Mouse (Mus musculus): ENCODE measurements around the gene Zdhhc13. TPM values are rescaled to one million over a fixed set of nuclear protein-coding genes. Genes with fewer than 3 reads are reported as not detected.
A peak's percentile ranks its signal among the peaks of the same experiment; 100 is the strongest.

Zdhhc13 gene
- polyA plus RNA-seq (2016; fragmentation: Nextera tagmentation; extraction: Ambion mirVana), result 30.4 and 31.2 TPM in 2 replicates

DNA sequence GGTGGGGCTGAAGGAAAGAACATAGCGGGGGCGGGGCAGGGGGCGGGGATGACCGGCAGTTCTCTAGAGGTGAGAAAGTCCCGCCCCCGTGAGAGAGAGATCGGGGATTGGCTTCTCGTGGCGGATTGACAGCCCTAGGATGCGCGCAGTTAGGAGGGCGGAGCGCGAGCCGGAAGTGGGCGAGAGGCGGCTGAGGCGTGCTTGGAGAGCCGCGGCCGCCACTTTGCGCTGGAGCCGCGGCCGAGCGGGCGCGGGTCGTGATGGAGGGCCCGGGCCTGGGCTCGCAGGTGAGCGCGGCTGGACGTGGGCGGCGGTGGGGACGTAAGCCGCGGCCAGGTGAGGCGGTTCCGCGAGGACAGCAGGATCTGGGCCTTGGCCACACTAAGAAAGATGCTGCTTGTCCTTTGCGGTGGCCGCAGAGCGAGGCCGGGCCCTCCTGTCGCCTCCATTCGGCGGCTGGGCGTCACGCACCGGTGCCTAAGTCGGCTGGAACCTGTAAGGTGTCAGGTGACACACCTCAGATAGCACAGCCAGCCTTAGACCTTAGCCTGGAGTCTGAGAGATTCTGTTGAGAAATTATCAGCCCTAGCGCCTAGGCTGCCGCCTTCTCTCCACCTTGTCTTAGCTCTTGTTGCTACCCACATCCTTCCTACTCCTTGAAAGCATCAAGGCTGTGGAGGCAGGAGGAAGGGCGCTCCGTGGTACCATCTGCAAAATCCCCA is at the start of gene Zdhhc13:
Gene Zdhhc13, plus strand, starts transcription at position 153 of the 722 bp plus-strand sequence.
- Histone ChIP-seq H3K27me3 (no peaks in the 10 kb centered on the region), H3K9me3 (no peaks in the 10 kb centered on the region), H3K4me3 (peak within 1 kb of the TSS; percentile 86), H3K4me1 (peaks cover 8% of the 10 kb centered on the region; the same call in 1 of the 2 replicates), H3K27ac (peak within 1 kb of the TSS; percentile 82), H3K36me3 (no peaks in the 10 kb centered on the region), H3K9ac (peak within 1 kb of the TSS; percentile 87), H3K4me2 (replicated peaks) (peak within 1 kb of the TSS; percentile 73)
- WGBS, result 0% methylated on average over 57 of the region's 57 CpGs
- ATAC-seq (ENCODE audit: insufficient number of reproducible peaks, insufficient read depth, low FRiP score, low TSS enrichment), result peak; percentile 99

DNA sequence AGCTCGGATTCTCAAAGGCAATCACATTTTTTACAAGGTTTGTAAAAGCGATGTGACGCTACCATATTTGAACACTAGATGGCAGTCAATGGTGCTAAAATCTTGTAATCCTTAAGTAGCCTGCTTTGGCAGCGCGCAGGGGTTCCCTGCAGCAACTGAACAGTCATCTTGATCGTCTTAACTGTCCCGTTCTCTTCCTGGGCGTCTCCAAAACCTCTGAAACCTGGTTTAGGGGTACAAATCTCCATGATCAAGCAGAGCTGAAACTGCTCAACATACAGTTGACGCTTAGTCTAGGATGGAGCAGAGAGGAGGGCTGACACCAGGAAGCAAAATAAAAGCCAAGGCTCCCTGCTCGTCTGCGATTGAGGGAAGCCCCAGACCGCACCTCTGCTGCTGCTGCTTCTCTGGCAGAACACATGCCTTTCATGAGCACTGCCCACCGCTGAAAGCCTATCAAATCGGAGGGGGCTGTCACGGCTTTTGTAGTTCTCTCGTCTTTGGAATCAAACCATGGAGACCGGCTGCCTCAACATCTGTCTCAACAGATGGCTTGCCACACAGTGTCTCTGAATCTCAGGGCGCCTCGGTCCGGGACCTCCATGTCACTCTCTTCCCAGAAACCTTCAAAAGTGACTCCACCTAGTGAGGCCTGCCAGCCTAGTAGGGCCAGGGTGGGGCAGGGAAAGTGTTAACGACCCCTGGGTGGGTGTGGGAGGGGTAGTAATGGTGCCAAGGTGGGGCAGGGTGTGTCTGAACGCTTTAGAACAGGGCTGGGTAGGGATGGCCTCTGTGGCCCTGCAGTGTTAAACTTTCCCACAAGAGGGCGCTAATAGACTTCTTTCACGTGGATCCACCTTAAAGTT is 39.3 kb upstream of the Zdhhc13 start:
- H3K36me3 ChIP-seq, result no peaks in the 10 kb centered on the region
- no peaks in the 10 kb centered on the region for H3K9me3 ChIP-seq
- WGBS, result 2% methylated on average over 24 of the region's 24 CpGs
- H3K4me2 ChIP-seq (replicated peaks), result peak overlapping the region; percentile 76
- peak overlapping the region; percentile 27; the same call in 1 of the 2 replicates for H3K9ac ChIP-seq
- peak overlapping the region; percentile 39 for H3K4me3 ChIP-seq
- ATAC-seq (ENCODE audit: insufficient number of reproducible peaks, insufficient read depth, low FRiP score, low TSS enrichment), result peak; percentile 84
- no peak overlapping the region for H3K27ac ChIP-seq
- 0 out of 2 replicates have a peak, but pooled peaks cover 3% of the 10 kb centered on the region for H3K4me1 ChIP-seq
- H3K27me3 ChIP-seq, result no peaks in the 10 kb centered on the region

DNA sequence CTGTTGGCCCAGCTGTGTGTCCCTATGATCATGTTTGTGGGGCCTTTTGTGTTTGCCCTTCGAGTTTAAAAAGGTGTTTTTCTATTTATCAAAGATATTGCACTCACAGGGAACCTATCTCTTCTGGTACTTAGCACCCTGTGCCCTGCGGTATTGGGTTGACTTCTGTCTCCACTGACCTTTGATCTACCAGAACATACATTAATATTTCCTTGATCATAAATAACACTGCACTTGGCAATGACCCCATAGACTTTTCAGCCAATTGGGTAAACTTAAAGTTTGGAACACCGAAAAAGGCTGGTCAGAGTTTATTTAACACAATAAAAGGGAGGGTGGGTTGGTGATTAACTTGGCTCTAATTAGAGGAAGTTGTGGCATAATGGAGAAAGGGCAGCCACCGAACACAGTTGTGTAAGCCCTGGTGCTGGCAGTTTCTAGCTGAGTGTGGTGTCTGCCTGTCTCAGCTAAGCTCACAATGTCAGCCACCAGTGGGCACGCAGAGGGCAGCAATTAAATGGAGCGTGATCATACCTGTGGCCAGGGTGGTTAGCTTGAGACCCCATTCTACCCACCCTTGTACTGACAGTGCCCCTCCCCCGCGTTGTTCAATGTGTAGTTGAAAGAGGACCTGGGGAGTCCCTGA is 38.5 kb upstream of the Zdhhc13 start:
- Histone ChIP-seq H3K9ac (no peak overlapping the region), H3K27me3 (no peaks in the 10 kb centered on the region), H3K36me3 (no peaks in the 10 kb centered on the region), H3K9me3 (no peaks in the 10 kb centered on the region), H3K4me1 (0 out of 2 replicates have a peak, but pooled peaks cover 3% of the 10 kb centered on the region), H3K4me2 (replicated peaks) (peak overlapping the region; percentile 76), H3K4me3 (no peak overlapping the region), H3K27ac (no peak overlapping the region)
- no peak for ATAC-seq (ENCODE audit: insufficient number of reproducible peaks, insufficient read depth, low FRiP score, low TSS enrichment)
- 63% methylated on average over 8 of the region's 8 CpGs for WGBS

DNA sequence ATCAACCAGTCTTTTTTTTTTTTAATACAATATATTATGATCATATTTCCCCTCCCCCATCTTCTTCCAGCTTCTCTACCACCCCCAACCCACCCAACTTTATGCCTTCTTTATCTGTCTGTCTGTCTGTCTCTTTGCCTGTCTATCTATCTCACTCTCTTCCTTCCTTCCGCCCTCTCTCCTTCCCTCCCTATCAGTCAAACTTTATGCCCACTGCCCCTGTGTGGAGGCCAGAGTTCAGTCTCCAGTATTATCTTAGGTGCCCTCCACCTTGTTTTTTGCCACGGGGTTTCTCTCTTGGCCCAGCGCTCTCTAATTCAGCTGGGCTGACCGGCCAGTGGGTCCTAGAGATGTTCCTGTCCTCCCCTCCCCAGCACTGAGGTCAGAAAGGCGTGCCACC is 37.6 kb upstream of the Zdhhc13 start:
- Histone ChIP-seq H3K4me3 (no peak overlapping the region), H3K9ac (no peak overlapping the region), H3K27ac (no peak overlapping the region), H3K4me2 (replicated peaks) (no peak overlapping the region), H3K4me1 (0 out of 2 replicates have a peak, but pooled peaks cover 3% of the 10 kb centered on the region), H3K27me3 (no peaks in the 10 kb centered on the region), H3K9me3 (no peaks in the 10 kb centered on the region), H3K36me3 (no peaks in the 10 kb centered on the region)
- WGBS, result 78% methylated on average over 5 of the region's 5 CpGs
- ATAC-seq (ENCODE audit: insufficient number of reproducible peaks, insufficient read depth, low FRiP score, low TSS enrichment), result no peak

DNA sequence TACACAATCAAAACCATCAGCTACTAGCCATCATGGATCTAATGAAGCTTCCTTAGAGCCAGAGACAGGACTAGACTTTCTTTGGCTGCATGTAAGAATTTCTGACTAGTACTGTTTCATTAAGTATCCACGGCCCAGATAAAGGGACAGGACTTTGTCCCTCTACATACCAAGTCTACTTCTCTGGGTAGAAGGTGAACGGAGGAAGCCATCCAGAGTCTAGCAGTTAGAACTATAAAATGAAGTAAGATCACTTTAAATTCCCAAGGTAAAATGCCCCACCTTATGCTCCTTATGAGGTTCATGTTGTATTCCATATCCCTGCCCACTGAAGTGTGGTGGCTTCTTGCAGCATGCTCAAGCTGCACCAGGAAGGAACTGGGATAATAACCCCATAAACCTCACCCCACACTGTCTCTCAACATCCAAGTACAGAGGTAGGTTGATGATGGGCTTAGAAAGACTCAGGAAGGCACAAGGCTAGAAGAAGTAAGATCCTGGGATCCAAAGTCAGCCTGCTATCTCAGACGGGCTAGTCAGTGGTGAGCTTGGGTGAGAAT is 34.3 kb upstream of the Zdhhc13 start:
- Histone ChIP-seq H3K36me3 (no peaks in the 10 kb centered on the region), H3K4me3 (no peak overlapping the region), H3K4me1 (0 out of 2 replicates have a peak, but pooled peaks cover 3% of the 10 kb centered on the region), H3K27ac (no peak overlapping the region), H3K4me2 (replicated peaks) (no peak overlapping the region), H3K27me3 (no peaks in the 10 kb centered on the region), H3K9ac (no peak overlapping the region), H3K9me3 (no peaks in the 10 kb centered on the region)
- 85% methylated on average over 3 of the region's 3 CpGs for WGBS
- ATAC-seq (ENCODE audit: insufficient number of reproducible peaks, insufficient read depth, low FRiP score, low TSS enrichment), result no peak

DNA sequence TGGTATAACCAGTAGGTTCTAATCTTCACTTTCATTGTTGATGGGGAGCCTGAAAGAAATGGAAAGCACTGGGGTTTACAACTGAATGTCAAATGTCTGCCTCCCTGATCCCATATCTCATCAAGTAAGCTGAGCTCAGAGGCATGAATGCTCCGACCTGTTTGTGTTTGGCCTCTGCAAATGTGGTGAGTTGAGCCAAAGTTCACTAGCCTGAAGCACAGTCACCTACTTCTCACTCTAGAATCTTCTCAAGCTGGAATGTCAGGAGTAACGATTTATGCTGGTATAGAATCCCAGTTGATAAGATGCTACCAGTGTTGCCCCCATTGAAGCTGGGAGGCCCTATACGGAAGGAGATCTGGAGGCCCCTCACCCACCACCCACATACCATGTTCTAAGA is 33.0 kb upstream of the Zdhhc13 start:
- no peak for ATAC-seq (ENCODE audit: insufficient number of reproducible peaks, insufficient read depth, low FRiP score, low TSS enrichment)
- WGBS, result 79% methylated on average over 3 of the region's 3 CpGs

DNA sequence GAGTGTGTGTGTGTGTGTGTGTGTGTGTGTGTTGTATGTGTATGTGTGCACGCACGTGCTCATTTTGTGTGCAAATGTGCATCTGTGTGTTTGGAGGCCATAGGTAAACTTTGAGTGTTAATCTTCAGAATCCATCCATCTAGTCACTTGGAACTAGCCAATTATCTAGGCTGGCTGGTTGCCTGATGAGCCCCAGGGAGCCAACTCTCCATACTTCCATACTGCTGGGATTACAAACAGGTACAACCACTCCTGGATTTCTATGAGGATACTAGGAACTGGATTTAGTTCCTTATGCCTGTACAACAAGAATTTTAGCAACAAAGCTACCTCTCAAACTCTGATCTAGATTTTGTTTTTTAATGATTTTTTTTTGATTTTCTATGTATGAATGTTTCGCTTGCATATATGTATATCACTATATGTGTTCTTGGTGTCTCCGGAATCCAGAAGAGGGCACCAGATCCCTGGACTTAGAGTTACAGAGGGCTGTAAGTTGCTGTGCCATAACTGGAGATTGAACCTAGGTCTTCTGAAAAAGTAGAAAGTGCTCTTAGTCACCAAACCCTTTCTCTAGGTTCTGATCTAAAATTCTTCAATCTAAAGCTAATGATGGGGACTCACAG is 32.4 kb upstream of the Zdhhc13 start:
- Histone ChIP-seq H3K4me1 (no peaks in the 10 kb centered on the region), H3K4me3 (no peak overlapping the region), H3K9ac (no peak overlapping the region), H3K27ac (no peak overlapping the region), H3K27me3 (no peaks in the 10 kb centered on the region), H3K4me2 (replicated peaks) (no peak overlapping the region), H3K36me3 (no peaks in the 10 kb centered on the region), H3K9me3 (no peaks in the 10 kb centered on the region)
- no peak for ATAC-seq (ENCODE audit: insufficient number of reproducible peaks, insufficient read depth, low FRiP score, low TSS enrichment)
- 91% methylated on average over 4 of the region's 4 CpGs for whole genome bisulfite sequencing

More for the DNA sequence above, 33.0 kb upstream of the Zdhhc13 start:
- Histone ChIP-seq H3K9me3 (no peaks in the 10 kb centered on the region), H3K4me2 (replicated peaks) (no peak overlapping the region), H3K27ac (no peak overlapping the region), H3K36me3 (no peaks in the 10 kb centered on the region), H3K27me3 (no peaks in the 10 kb centered on the region), H3K4me3 (no peak overlapping the region), H3K9ac (no peak overlapping the region), H3K4me1 (no peaks in the 10 kb centered on the region)

DNA sequence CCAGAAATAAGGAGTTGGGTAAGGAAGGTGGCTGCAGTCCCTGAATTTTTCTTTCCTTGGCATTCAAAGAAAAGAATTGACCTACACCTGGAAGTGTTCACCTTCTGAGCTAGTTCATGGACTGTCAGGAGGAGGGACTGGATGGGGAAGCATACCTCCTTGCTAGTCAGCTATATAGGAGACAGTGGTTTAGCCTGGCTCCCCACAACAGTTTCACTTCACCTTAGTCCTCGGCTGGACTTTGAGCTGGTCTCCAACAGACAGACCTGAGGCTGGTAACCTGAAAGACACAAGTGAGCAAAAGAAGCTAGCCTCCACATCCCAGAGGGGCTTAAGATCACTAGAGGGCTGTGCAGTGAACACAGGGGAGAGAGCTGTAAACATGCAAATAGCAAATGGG is 30.7 kb upstream of the Zdhhc13 start:
- Histone ChIP-seq H3K9me3 (no peaks in the 10 kb centered on the region), H3K27me3 (no peaks in the 10 kb centered on the region), H3K4me2 (replicated peaks) (no peak overlapping the region), H3K4me1 (no peaks in the 10 kb centered on the region), H3K36me3 (no peaks in the 10 kb centered on the region), H3K4me3 (no peak overlapping the region), H3K27ac (no peak overlapping the region), H3K9ac (no peak overlapping the region)
- WGBS, result 64% methylated on average over 1 of the region's 1 CpGs
- no peak for ATAC-seq (ENCODE audit: insufficient number of reproducible peaks, insufficient read depth, low FRiP score, low TSS enrichment)

DNA sequence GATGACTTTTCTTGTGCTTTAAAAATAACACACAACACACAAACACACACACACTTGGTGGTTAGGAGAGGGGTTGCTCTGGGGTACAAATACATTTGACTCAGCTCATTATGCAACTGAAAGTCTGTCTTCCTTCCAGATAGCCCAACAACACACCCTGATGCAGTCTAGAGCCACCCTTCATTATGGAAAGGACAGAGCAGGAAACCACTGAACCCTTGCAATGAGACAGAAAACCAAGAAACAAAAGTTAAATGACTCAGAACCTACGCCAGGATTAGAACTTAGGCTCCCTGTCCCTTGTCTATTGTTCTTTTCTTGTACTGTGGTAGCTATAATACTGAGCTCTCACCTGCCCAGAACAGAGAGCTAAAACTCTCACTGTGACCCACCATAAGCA is 28.0 kb upstream of the Zdhhc13 start:
- Histone ChIP-seq H3K4me3 (no peak overlapping the region), H3K36me3 (no peaks in the 10 kb centered on the region), H3K27ac (no peak overlapping the region), H3K9me3 (no peaks in the 10 kb centered on the region), H3K4me1 (no peaks in the 10 kb centered on the region), H3K27me3 (no peaks in the 10 kb centered on the region), H3K9ac (no peak overlapping the region), H3K4me2 (replicated peaks) (no peak overlapping the region)
- WGBS, result 76% methylated on average over 1 of the region's 1 CpGs
- ATAC-seq (ENCODE audit: insufficient number of reproducible peaks, insufficient read depth, low FRiP score, low TSS enrichment), result no peak

DNA sequence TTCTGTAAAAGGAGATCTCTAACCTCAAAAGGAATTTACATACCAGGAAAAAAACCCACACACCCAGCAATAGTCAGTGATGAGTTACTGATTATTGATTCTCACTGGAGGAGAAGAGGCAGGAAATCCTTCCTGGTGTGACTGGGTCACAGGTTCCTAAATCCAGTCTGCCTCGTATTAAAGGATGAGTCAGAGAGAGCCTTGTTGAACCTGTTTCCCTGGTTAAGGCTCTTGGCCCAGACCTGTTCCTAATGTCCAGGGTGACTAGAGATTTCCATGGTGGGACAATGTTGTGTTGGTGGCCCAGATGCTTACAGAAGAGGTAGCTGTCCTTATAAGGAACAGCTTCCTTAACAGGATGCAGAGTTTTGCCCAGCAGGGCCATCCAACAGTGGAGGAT is 26.5 kb upstream of the Zdhhc13 start:
- H3K4me1 ChIP-seq, result no peaks in the 10 kb centered on the region

DNA sequence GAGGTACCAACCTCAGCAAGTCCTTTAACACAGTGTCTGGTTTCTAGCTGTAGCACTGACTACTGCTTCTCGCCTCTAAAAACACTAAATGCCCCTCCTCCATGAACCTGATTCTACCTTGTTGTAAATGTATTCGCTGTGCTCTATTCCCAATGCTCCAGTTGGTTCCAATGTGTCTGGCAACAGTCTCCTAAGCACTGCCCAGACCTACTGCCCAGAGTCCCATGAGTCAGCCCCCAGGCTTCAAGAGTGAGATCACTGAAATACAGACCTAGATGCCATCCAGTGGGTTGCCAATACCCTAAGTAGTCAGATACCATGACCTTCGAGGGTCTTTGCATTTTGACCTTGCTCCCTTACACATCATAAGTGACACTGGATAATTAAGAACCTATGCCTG is 26.1 kb upstream of the Zdhhc13 start:
- Histone ChIP-seq H3K9me3 (no peaks in the 10 kb centered on the region), H3K27me3 (no peaks in the 10 kb centered on the region), H3K4me1 (no peaks in the 10 kb centered on the region), H3K27ac (no peak overlapping the region), H3K9ac (no peak overlapping the region), H3K4me2 (replicated peaks) (no peak overlapping the region), H3K4me3 (no peak overlapping the region), H3K36me3 (no peaks in the 10 kb centered on the region)
- 68% methylated on average over 3 of the region's 3 CpGs for WGBS
- ATAC-seq (ENCODE audit: insufficient number of reproducible peaks, insufficient read depth, low FRiP score, low TSS enrichment), result no peak

More for the DNA sequence above, 26.5 kb upstream of the Zdhhc13 start:
- H3K4me2 ChIP-seq (replicated peaks), result no peak overlapping the region
- H3K9ac ChIP-seq, result no peak overlapping the region
- no peak for ATAC-seq (ENCODE audit: insufficient number of reproducible peaks, insufficient read depth, low FRiP score, low TSS enrichment)
- WGBS, result 66% methylated on average over 1 of the region's 1 CpGs
- H3K9me3 ChIP-seq, result no peaks in the 10 kb centered on the region
- no peaks in the 10 kb centered on the region for H3K36me3 ChIP-seq
- no peak overlapping the region for H3K27ac ChIP-seq
- H3K4me3 ChIP-seq, result no peak overlapping the region
- no peaks in the 10 kb centered on the region for H3K27me3 ChIP-seq
